Mouse (Mus musculus) cerebellum, adult (tissue): Measurements from ENCODE around the gene Cdc20b.

Source experiments
- ATAC-seq: cut with Nextera tagmentation; 2 replicates; pipeline ENCODE4 v1.9.2; 2017; ENCODE audit warnings: mild to moderate bottlenecking, moderate library complexity, mixed read lengths; ENCODE audit not compliant: insufficient number of reproducible peaks, low FRiP score, low TSS enrichment

Cdc20b gene

DNA sequence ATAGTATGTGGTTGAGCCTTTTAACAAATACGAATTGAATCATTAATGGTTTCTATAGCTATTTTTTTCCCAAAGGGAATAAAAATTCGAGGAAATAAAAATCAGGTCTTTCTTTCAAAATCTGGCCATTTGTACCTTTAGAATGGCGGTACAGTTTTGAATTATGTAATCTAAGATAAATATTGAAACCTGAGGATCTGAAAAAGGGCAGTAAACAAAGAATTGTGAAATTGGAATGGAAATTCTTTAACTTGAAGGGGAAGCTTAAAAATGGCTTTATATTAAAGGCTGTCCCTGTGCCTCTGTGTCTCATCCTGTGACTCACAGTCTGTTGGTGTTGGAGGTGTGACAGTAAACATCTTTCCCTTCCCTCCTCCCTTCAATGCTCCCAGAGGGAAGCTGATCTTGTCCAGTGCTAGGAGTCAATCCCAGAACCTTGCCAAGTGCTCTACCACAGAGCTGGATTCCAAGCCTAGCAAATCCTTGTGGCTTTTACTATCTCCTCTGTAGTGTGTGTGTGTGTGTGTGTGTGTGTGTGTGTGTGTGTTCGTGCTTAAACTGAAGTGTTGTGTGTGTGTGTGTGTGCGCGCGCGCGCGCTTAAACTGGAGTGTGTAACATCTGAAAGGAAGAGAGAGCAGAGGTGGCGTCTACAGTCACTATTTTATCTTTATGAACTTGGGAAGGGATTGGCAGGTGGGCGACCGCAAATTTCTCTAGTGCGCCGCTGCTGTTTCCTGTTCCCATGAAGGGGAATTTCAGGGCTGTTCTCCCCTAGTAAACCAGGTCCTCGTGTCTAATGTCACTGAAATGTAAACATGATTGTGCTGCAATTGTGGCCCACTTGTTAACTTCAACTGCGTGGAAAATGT is 11.4 kb upstream of the Cdc20b start:
- no peak for ATAC-seq

DNA sequence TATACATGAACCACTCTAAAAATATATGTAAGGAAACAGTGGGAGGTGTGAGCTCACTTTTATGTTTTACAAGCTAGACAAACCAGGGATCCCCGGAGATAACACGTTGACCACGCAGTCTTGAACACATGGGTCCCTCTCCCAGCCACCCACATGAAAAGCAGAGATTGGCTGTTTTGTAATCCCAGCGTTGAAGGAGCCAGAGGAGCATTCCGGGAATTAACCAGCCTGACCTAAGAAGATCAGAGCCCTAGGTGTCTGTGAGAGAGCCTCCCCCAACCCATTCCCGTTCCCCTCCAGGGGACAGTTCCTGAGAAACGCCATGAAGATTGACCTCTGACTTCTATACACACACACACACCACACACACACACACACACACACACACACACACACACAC is 3.6 kb upstream of the Cdc20b start:
- ATAC-seq = no peak

- no peak for ATAC-seq
These were observed 2.9 kb upstream of the Cdc20b start for GRCm38 (mm10) chr13:113031792-113032571.

DNA sequence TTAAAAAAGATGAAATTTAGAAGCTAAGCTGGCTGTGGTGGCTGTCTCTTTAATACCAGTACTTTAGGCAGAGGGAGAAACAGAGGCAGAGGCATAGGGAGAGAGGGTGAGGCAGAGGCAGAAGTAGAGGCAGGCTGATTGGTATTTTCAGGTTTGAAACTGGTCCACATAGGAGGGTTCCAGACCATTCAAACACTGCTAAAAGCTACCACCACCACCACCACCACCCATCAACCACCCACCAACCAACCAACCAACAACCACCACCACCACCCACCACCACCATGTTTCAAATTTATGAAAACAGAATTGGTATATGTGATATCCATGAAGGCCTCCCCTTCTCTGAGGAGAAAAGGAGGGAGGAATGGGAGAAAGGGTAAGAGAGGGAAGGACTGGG is 2.1 kb upstream of the Cdc20b start:
- ATAC-seq = no peak

DNA sequence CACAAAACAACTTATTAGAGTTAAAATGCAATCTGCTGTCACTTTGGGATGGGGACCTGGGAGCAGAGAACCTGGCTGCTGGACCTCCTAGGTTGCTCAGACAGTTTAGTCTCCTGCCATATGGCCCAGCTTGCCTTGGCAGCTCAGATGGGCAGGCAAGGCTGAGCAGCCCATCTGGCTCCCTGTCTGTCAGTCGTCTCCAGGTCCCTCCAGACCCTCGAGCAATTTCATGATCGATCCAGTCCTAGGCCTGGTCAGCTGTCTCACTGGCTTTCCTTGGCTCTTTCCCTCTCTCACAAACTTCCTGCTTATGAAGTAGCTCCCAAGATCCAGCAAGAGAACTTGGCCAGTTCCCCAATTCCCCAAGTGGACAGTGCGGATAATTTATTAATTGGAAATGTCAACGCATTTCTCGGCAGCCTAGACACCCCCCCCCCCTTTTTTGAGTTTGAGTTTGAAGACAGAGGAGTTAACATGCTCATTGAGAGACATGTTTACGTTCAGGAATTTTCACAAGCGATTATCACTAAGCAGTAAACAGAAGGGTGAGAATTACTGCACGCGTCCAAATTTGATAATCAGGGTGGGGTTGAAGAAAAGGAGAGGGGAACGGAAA is 532 bp upstream of the Cdc20b start:
- 0 out of 2 replicates have a peak, but pooled peaks have one; percentile 16 for ATAC-seq

- ATAC-seq = peak; percentile 78
These were observed 941 bp downstream of the Cdc20b start for GRCm38 (mm10) chr13:113035852-113036251.

GRCm38 (mm10) chr13:113044876-113045275 is 10.0 kb downstream of the Cdc20b start:
- no peak for ATAC-seq

DNA sequence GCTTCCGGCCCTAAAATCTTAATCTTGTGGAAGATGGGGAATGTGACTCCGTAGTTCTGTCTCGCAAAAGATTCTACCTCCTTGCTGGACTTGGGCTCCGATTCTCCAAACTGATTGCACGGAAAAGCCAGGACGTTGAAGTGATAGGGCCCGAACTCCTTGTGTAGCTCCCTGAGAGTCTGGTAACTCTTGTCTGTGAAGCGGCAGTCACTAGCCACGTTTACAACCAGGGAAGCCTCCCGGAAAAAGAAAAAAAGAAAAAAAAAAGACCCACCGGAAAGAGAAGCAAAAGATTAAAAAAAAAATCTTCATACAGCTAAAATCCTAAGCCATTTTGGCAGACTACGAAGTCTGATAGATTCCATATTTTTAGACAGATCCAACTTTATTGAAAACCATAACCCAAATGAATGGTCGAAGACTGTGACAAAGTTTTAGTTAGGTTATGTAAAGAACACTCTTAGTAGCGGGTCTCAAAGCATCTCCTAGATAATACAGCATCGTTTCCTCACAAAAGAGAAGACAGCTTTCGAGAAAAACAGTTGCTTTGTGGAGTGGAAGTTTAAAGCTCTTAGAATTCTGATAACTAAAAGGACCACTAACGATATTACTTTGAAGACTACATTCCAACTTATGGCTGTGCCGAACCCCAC is 10.7 kb downstream of the Cdc20b start:
- no peak for ATAC-seq

DNA sequence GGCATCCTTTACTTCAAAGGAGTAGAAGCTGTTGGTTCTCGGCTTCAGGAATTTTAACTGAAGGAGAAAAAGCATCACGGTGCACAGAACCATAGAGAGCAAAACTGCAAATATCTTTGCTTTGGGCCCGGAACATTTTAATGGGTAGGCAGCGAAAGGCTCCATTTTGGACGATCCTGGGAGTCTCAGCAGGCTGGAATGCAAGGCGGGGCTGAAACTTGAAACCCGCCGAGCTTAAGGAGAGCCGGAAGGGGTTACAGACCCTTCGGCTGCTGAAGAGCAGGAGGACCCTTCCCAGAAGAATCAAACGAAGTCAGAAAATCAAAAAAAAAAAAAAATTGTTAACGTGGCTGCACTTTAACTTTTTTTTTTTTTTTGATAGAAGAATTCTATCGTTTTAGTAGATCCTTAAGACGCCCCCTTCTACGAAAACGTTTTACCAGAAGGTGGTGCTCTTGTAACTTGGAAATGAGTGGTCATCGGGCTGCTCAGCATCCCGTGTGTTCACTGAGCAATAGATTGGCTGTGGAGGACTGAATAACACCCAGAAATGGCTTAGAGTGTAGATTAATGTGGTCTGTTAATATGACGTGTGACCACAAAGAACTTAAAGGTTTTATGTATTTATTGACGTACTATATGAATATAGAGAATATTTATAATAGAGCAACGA is 11.4 kb downstream of the Cdc20b start, which contains the start of gene Gpx8:
TSS of gene Gpx8 (minus strand) at position 200 of the 673 bp plus-strand sequence.
- ATAC-seq = 0 out of 2 replicates have a peak, but pooled peaks have one; percentile 50

DNA sequence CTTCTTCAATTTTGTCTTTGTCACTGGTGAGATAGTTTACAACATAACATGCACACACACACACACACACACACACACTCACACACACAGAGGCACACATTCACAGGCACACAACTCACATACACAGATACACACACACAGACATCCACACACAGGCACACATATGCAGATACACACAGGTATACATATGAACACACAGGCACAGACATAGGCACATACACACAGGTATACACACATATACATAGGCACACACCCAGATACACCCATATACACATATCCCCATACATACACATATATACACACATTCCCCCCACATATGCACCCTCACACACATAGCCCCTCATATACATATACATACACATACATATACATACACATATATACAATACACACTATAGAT is 12.1 kb downstream of the Cdc20b start:
- no peak for ATAC-seq

GRCm38 (mm10) chr13:113047647-113048046 is 12.7 kb downstream of the Cdc20b start:
- no peak for ATAC-seq

GRCm38 (mm10) chr13:113054230-113054629 is 19.3 kb downstream of the Cdc20b start:
- no peak for ATAC-seq

DNA sequence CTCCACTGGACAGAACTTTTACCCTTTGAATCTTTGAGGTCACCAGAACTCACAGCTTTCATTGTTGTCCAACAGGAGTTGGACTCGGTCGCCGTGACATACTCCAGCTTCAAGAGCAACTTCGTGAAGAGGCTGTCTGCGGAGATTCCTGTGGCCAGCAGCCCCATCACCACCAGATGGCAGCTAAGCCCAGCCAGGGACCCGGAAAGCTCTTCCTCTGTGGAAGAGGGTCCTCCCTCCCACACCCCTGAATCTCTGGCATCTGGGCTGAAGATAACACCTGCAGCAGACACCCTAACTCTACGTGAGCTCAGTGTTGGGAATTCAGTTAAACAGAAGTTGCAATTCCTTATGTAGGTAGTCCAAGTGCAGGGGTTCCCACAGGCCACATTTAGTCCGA is 20.9 kb downstream of the Cdc20b start:
- no peak for ATAC-seq

- no peak for ATAC-seq
These were observed 26.8 kb downstream of the Cdc20b start for GRCm38 (mm10) chr13:113061746-113062145.

DNA sequence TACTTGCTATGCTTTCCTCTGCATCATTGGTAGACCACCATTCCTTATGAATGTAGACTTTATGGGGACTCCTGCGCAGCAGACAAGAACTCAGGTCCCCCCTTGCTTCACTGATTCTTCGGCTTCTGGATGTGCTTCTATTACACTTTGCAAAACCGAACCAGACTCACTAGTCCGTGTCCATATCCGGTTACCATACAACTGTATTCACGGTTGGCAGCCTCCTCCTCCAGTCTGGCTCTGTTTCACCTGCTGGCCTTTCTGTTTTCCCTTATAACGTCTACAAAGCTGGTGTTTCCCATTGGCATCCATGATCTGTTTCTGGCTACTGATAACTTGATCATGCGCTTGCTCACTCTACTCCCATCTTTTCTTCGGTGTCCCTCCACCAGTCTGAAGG is 29.6 kb downstream of the Cdc20b start:
- no peak for ATAC-seq

DNA sequence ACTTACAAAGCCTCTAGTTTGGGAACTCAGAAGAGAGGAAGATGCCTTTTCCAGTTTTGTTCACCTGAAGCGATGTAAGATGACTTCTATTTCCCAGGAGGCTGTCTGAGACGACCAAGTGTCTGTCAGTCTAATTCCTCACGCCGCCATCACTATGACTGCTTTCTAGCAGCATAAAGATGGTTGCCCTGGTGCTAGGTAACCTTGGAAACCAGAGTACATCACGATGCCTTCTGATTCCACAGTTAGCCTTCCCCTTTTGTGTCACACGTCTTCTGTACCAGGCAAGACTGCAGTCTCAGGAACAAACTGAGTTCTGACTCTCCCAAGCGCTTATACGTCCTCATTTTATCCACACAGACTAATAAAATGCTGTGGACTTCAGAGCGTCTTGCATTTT is 44.1 kb downstream of the Cdc20b start:
- no peak for ATAC-seq

- ATAC-seq = no peak
These were observed 47.2 kb downstream of the Cdc20b start for GRCm38 (mm10) chr13:113082101-113082500.

DNA sequence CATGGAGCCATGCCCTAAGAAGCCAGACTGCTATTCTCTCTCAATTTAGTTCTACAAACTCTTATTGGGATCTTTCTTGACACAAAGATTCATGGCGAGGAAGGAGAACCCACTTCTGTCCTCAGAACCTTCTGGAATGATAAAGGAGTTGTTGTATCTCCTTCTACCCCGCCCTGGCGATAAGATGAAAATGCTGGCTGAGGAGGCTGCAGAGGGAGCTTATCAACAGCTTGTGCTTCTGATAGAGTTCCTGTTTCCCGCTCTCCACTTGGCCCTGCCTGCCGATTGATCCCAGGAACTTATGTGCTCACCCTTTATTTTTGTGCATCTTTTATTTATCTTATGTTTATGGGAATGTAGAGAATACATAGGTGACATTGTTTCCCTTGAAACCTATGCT is 49.8 kb downstream of the Cdc20b start:
- no peak for ATAC-seq

- no peak for ATAC-seq
These were observed 52.5 kb downstream of the Cdc20b start for GRCm38 (mm10) chr13:113087226-113088017.
